Mouse (Mus musculus) CH12.LX (cell line): ENCODE results near the gene Gng8. TPM values are rescaled to one million over a fixed set of nuclear protein-coding genes. Genes with fewer than 3 reads are reported as not detected.

Source experiments
- DNase-seq: peaks from one replicate; pipeline ENCODE4 v3.0.0-alpha.2; 2013; ENCODE audit errors: extremely low read depth
- H3K27ac ChIP-seq: 2 replicates; pipeline ENCODE4 v1.5.1; 2012; ENCODE audit warnings: low read depth, mild to moderate bottlenecking, control low read depth, moderate library complexity; ENCODE audit not compliant: insufficient read depth
- H3K27me3 ChIP-seq: replicated peaks from 2 replicates; pipeline ENCODE3; 2012; ENCODE audit warnings: inconsistent platforms
- H3K36me3 ChIP-seq, 2 experiments: replicated peaks in 1 of 2; 2 replicates each; pipeline versions ENCODE3 to v1.6.1; 2012; ENCODE audit warnings: inconsistent platforms in 1 of 2, low read length in 1 of 2, mild to moderate bottlenecking in 1 of 2, mixed read lengths in 1 of 2, moderate library complexity in 1 of 2; ENCODE audit not compliant: control insufficient read depth in 1 of 2, insufficient read depth in 1 of 2
- H3K4me1 ChIP-seq, 2 experiments: 2 replicates each; pipeline ENCODE4 v1.6.1; 2012; ENCODE audit warnings: inconsistent platforms in 1 of 2, moderate library complexity in 1 of 2; ENCODE audit not compliant: insufficient read depth in 2 of 2, control insufficient read depth in 1 of 2
- H3K4me2 ChIP-seq: 2 replicates; pipeline ENCODE4 v1.6.1; 2012; ENCODE audit warnings: low read depth, mild to moderate bottlenecking, control low read depth; ENCODE audit not compliant: poor library complexity, insufficient read depth, severe bottlenecking
- H3K4me3 ChIP-seq, 3 experiments: fragments of 150-350 bp in 1 of 3; sonication (generic) in 1 of 3; replicated peaks in 1 of 3; 2 replicates each; pipeline versions ENCODE3 to v1.5.1; 2011 to 2012; ENCODE audit warnings: low read depth in 2 of 3, low read length in 2 of 3, mild to moderate bottlenecking in 2 of 3, moderate library complexity in 2 of 3, control low read depth in 1 of 3, improper control_type of control experiment in 1 of 3, inconsistent platforms in 1 of 3, mixed read lengths in 1 of 3; ENCODE audit not compliant: poor library complexity in 1 of 3
- H3K79me2 ChIP-seq: replicated peaks from 2 replicates; pipeline ENCODE4 v1.6.1; 2012; ENCODE audit warnings: mild to moderate bottlenecking, moderate library complexity; ENCODE audit not compliant: control insufficient read depth, poor library complexity, insufficient read depth, severe bottlenecking; ENCODE audit errors: extremely low read depth
- H3K9ac ChIP-seq: 2 replicates; pipeline ENCODE4 v1.6.1; 2012; ENCODE audit warnings: low read depth, mild to moderate bottlenecking, control low read depth, moderate library complexity; ENCODE audit not compliant: insufficient read depth
- H3K9me3 ChIP-seq: replicated peaks from 2 replicates; pipeline ENCODE3; 2012; ENCODE audit warnings: low read length, inconsistent platforms, mixed read lengths
- BHLHE40 ChIP-seq: IDR thresholded peaks from 2 replicates; pipeline ENCODE4 v1.6.1; 2011; ENCODE audit warnings: mild to moderate bottlenecking, low read depth, low read length, improper control_type of control experiment
- CHD1 ChIP-seq: IDR thresholded peaks from 2 replicates; pipeline ENCODE4 v1.6.1; 2012; ENCODE audit warnings: low read depth, low read length, improper control_type of control experiment, inconsistent platforms
- CHD2 ChIP-seq: IDR thresholded peaks from 2 replicates; pipeline ENCODE4 v1.6.1; 2011; ENCODE audit warnings: low read length, improper control_type of control experiment
- E2F4 ChIP-seq: IDR thresholded peaks from 2 replicates; pipeline ENCODE4 v1.6.1; 2011; ENCODE audit warnings: low read depth, low read length, improper control_type of control experiment; ENCODE audit not compliant: insufficient replicate concordance
- ELF1 ChIP-seq: IDR thresholded peaks from 2 replicates; pipeline ENCODE4 v1.6.1; 2014; ENCODE audit warnings: low read depth, mild to moderate bottlenecking, inconsistent platforms, low read length, improper control_type of control experiment
- GABPA ChIP-seq: IDR thresholded peaks from 2 replicates; pipeline ENCODE4 v1.6.1; 2012; ENCODE audit warnings: low read depth, low read length, improper control_type of control experiment, inconsistent platforms; ENCODE audit not compliant: insufficient replicate concordance
- HCFC1 ChIP-seq: IDR thresholded peaks from 2 replicates; pipeline ENCODE4 v1.6.1; 2012; ENCODE audit warnings: low read depth, mild to moderate bottlenecking, inconsistent platforms, low read length, improper control_type of control experiment
- IRF4 ChIP-seq: IDR thresholded peaks from 2 replicates; pipeline ENCODE4 v1.6.1; 2014; ENCODE audit warnings: low read depth, mild to moderate bottlenecking, inconsistent platforms, low read length, improper control_type of control experiment
- JUND ChIP-seq: conservative IDR thresholded peaks from 2 replicates; pipeline ENCODE4 v1.6.1; 2011; ENCODE audit warnings: low read depth, low read length, improper control_type of control experiment
- MAFK ChIP-seq: IDR thresholded peaks from 2 replicates; pipeline ENCODE4 v1.6.1; 2011; ENCODE audit warnings: low read length, improper control_type of control experiment; ENCODE audit not compliant: insufficient replicate concordance
- MXI1 ChIP-seq: IDR thresholded peaks from 2 replicates; pipeline ENCODE4 v1.6.1; 2011; ENCODE audit warnings: mild to moderate bottlenecking, low read depth, low read length, improper control_type of control experiment
- NRF1 ChIP-seq: IDR thresholded peaks from 2 replicates; pipeline ENCODE4 v1.6.1; 2014; ENCODE audit warnings: low read depth, mild to moderate bottlenecking, inconsistent platforms, low read length, improper control_type of control experiment, moderate library complexity
- PAX5 ChIP-seq: IDR thresholded peaks from 2 replicates; pipeline ENCODE4 v1.6.1; 2012; ENCODE audit warnings: low read length, inconsistent platforms, mixed read lengths
- POLR2A ChIP-seq: IDR thresholded peaks from 2 replicates; pipeline ENCODE4 v1.6.1; 2011; ENCODE audit warnings: low read depth, mild to moderate bottlenecking, improper control_type of control experiment, low read length
- RAD21 ChIP-seq: IDR thresholded peaks from 2 replicates; pipeline ENCODE4 v1.6.1; 2011; ENCODE audit warnings: low read depth, mild to moderate bottlenecking, low read length, improper control_type of control experiment, moderate library complexity
- SIN3A ChIP-seq: IDR thresholded peaks from 2 replicates; pipeline ENCODE4 v1.6.1; 2012; ENCODE audit warnings: low read length, improper control_type of control experiment, inconsistent platforms
- SMC3 ChIP-seq: IDR thresholded peaks from 2 replicates; pipeline ENCODE4 v1.6.1; 2011; ENCODE audit warnings: low read depth, low read length, improper control_type of control experiment
- TBP ChIP-seq: conservative IDR thresholded peaks from 2 replicates; pipeline ENCODE4 v1.6.1; 2011; ENCODE audit warnings: low read depth, low read length, improper control_type of control experiment
- TCF12 ChIP-seq: IDR thresholded peaks from 2 replicates; pipeline ENCODE4 v1.6.1; 2014; ENCODE audit warnings: low read depth, mild to moderate bottlenecking, inconsistent platforms, low read length, improper control_type of control experiment
- USF1 ChIP-seq: IDR thresholded peaks from 2 replicates; pipeline ENCODE4 v1.6.1; 2014; ENCODE audit warnings: low read depth, mild to moderate bottlenecking, inconsistent platforms, low read length, improper control_type of control experiment
- USF2 ChIP-seq: conservative IDR thresholded peaks from 2 replicates; pipeline ENCODE4 v1.6.1; 2011; ENCODE audit warnings: low read depth, low read length, improper control_type of control experiment
- ZKSCAN1 ChIP-seq: IDR thresholded peaks from 2 replicates; pipeline ENCODE4 v1.6.1; 2012; ENCODE audit warnings: low read depth, inconsistent platforms, low read length, improper control_type of control experiment, borderline replicate concordance
- ZMIZ1 ChIP-seq: IDR thresholded peaks from 2 replicates; pipeline ENCODE4 v1.6.1; 2012; ENCODE audit warnings: low read depth, mild to moderate bottlenecking, inconsistent platforms, low read length, improper control_type of control experiment
- dilution Hi-C: fragments of 300-500 bp; cut with MboI; formaldehyde crosslinking; loops from 2 replicates; pipeline ENCODE4 v1.14.3; 2020; ENCODE audit warnings: low sequenced_read_pairs; ENCODE audit not compliant: extremely low pct_unique_long_range_greater_than_20kb, extremely low pct_ligation_motif_present
- in situ Hi-C: fragments of 300-500 bp; cut with MboI; formaldehyde crosslinking; loops from 3 replicates; pipeline ENCODE4 v1.14.3; 2019; ENCODE audit warnings: low sequenced_read_pairs, low pct_ligation_motif_present, low pct_unique_long_range_greater_than_20kb, mixed read lengths
- polyA plus RNA-seq: library from polyadenylated mRNA; unstranded; fragments of >175 nt; gene quantifications from 2 replicates; pipeline ENCODE4 v1.2.1, GENCODE M21; 2012; ENCODE audit warnings: low read depth; ENCODE audit not compliant: insufficient read length
- total RNA-seq, 2 experiments: library from RNA; depleted of rRNA; stranded (reverse); fragments of 300-350 nt in 1 of 2; fragments of >200 nt in 1 of 2; gene quantifications; 2 replicates each; pipeline ENCODE4 v1.2.3; 2012 to 2014

Gng8 gene
- total and polyA plus RNA-seq, 3 experiments, result 0.25 to 2.4 TPM; not detected in 1

DNA sequence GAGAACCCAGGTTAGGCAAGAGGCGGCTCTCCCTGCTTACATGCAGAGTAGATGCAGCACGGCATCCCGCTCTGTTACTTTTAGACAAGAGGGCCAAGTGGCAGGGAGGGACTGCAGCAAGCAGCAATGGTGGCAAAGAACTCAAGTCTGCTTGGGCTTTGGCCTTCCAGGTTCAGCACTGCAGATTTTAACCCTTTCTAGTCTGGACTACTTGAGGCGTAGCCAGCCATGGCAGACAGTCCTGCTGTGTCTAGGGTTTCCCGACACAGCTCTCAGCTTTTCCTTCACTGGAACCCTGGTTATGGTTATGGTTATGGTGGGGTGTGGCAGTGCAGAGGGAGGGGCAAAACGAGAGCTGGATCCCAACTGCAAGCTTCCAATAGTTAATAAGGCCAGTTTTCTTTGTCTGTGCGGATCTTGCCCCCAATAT, 28.6 kb downstream of the Gng8 start:
- Histone ChIP-seq H3K4me2 (no peak overlapping the region), H3K9me3 (no peaks in the 10 kb centered on the region), H3K79me2 (peaks cover 41% of the 10 kb centered on the region), H3K27me3 (no peaks in the 10 kb centered on the region), H3K9ac (no peak overlapping the region), H3K4me1 (peaks cover 7 to 31% of the 10 kb centered on the region in 2 experiments), H3K36me3 (peaks cover 51 to 73% of the 10 kb centered on the region in 2 experiments), H3K4me3 (no peak overlapping the region), H3K27ac (no peak overlapping the region)
- in situ Hi-C loops, result no loop called here
- no peak for TF ChIP-seq POLR2A
- no peak for TF ChIP-seq MAFK
- TF ChIP-seq CHD1, result no peak
- TF ChIP-seq BHLHE40, result no peak
- TF ChIP-seq E2F4, result no peak
- TF ChIP-seq IRF4, result no peak
- TF ChIP-seq ZMIZ1, result no peak
- TF ChIP-seq USF1, result no peak
- TF ChIP-seq ZKSCAN1, result no peak
- TF ChIP-seq NRF1, result no peak
- TF ChIP-seq GABPA, result no peak
- no peak for TF ChIP-seq JUND
- TF ChIP-seq CHD2, result no peak
- TF ChIP-seq HCFC1, result no peak
- no peak for TF ChIP-seq SMC3
- no peak for TF ChIP-seq TCF12
- no peak for TF ChIP-seq RAD21
- TF ChIP-seq SIN3A, result no peak
- dilution Hi-C loops, result no loop called here
- DNase-seq, result no peak

DNA sequence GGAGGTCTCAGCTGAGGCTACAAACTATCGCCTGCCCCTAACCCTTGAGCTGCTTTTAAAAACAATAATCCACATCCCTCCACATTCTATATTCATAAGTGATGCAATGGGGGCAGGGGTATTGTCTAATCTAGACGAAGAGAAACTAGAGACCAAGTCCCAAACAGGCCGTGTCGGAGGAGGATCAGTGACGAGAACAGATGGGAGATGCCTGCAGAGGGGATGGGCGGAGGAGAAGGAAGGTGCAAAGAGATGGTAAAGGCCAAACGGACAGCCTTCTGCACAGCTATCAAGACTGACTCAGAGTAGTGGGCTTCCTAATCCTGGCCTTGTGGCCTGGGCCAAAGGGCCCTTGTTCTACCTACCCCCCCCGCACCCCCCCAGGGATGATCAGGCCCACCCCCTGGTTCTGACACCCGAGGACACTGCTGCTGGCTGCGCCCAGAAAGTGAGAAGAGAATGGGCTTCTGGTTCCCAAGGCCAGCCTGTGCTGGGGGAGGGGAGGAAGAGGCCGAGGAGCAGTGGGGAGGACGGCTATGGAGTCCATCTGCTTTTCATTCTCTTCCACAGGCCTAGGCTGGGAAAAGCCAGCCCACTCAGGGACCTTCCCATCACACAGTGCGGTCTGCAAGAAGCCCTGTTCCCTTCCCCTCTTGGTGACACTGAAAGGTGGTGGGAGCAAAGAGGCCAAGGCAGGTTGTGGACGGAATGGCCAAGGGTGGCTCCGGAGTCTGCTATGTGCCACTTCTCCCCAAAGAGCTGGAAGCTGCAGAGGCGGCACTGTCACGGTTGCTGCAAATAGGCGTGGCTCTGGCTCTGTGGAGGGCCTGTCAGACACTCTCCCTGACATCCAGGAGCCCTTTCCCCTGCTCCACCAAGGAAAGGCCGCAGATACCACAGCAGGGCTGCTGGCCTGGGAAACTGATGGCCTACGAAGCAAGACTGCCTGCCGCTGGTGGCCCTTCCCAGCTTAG, 29.5 kb downstream of the Gng8 start:
- in situ Hi-C loops, result no loop called here
- H3K27ac ChIP-seq, result no peak overlapping the region
- H3K4me3 ChIP-seq, result no peak overlapping the region
- H3K36me3 ChIP-seq, result peaks cover 43 to 64% of the 10 kb centered on the region in 2 experiments
- peaks cover 7 to 34% of the 10 kb centered on the region in 2 experiments for H3K4me1 ChIP-seq
- no peak overlapping the region for H3K4me2 ChIP-seq
- DNase-seq, result no peak
- H3K9me3 ChIP-seq, result no peaks in the 10 kb centered on the region
- H3K79me2 ChIP-seq, result peaks cover 41% of the 10 kb centered on the region
- H3K9ac ChIP-seq, result no peak overlapping the region
- dilution Hi-C loops, result no loop called here
- H3K27me3 ChIP-seq, result no peaks in the 10 kb centered on the region
- TF ChIP-seq MXI1, result no peak
- TF ChIP-seq USF1, result no peak
- TF ChIP-seq E2F4, result no peak
- TF ChIP-seq PAX5, result no peak
- no peak for TF ChIP-seq BHLHE40
- TF ChIP-seq ZMIZ1, result no peak
- no peak for TF ChIP-seq POLR2A
- no peak for TF ChIP-seq ELF1
- TF ChIP-seq TBP, result no peak
- TF ChIP-seq IRF4, result no peak
- TF ChIP-seq CHD2, result no peak
- no peak for TF ChIP-seq USF2
